Mouse (Mus musculus): Measurements from ENCODE around the gene Atoh8. TPM values are rescaled to one million over a fixed set of nuclear protein-coding genes. Genes with fewer than 3 reads are reported as not detected.

Atoh8 gene
- polyA plus RNA-seq, 1 experiment from 2014 or later = 3.1 TPM

- no peaks in the 10 kb centered on the region for H3K4me1 ChIP-seq (replicated peaks; ENCODE audit: control insufficient read depth, insufficient read depth, low read length)
- WGBS = 89% methylated on average over 4 of the region's 4 CpGs
- H3K9me3 ChIP-seq (ENCODE audit: control insufficient read depth, low read length) = no peaks in the 10 kb centered on the region
- H3K36me3 ChIP-seq (ENCODE audit: control insufficient read depth, insufficient read depth, low read length) = no peaks in the 10 kb centered on the region
- no peak overlapping the region for H3K9ac ChIP-seq (ENCODE audit: low read depth, low read length)
- no peak for DNase-seq (ENCODE audit: low spot score)
- no peak overlapping the region for H3K4me2 ChIP-seq
- H3K27me3 ChIP-seq (replicated peaks; ENCODE audit: control insufficient read depth, insufficient read depth, low read length) = 0 out of 2 replicates have a peak, but pooled peaks cover 2% of the 10 kb centered on the region
- no peak overlapping the region for H3K27ac ChIP-seq (ENCODE audit: low read depth, low read length)
- no peak overlapping the region for H3K4me3 ChIP-seq (ENCODE audit: low read depth, low read length)
- ATAC-seq (replicated peaks; ENCODE audit: low FRiP score) = no peak
These were observed 14.6 kb upstream of the Atoh8 start for GRCm38 (mm10) chr6:72249981-72250380.

- Histone ChIP-seq H3K36me3 (ENCODE audit: control insufficient read depth, insufficient read depth, low read length) (no peaks in the 10 kb centered on the region), H3K4me1 (replicated peaks; ENCODE audit: control insufficient read depth, insufficient read depth, low read length) (no peaks in the 10 kb centered on the region), H3K27ac (ENCODE audit: low read depth, low read length) (no peak overlapping the region), H3K4me2 (no peak overlapping the region), H3K9ac (ENCODE audit: low read depth, low read length) (no peak overlapping the region), H3K9me3 (ENCODE audit: control insufficient read depth, low read length) (no peaks in the 10 kb centered on the region), H3K27me3 (replicated peaks; ENCODE audit: control insufficient read depth, insufficient read depth, low read length) (0 out of 2 replicates have a peak, but pooled peaks cover 2% of the 10 kb centered on the region), H3K4me3 (ENCODE audit: low read depth, low read length) (no peak overlapping the region)
- DNase-seq (ENCODE audit: low spot score) (no peak), ATAC-seq (replicated peaks; ENCODE audit: low FRiP score) (no peak)
- WGBS = 76% methylated on average over 15 of the region's 15 CpGs
These were observed 13.0 kb upstream of the Atoh8 start for GRCm38 (mm10) chr6:72248150-72248914.

GRCm38 (mm10) chr6:72246303-72246702, 10.9 kb upstream of the Atoh8 start:
- no peaks in the 10 kb centered on the region for H3K36me3 ChIP-seq (ENCODE audit: control insufficient read depth, insufficient read depth, low read length)
- no peak overlapping the region for H3K27ac ChIP-seq (ENCODE audit: low read depth, low read length)
- H3K9me3 ChIP-seq (ENCODE audit: control insufficient read depth, low read length) = no peaks in the 10 kb centered on the region
- no peak for ATAC-seq (replicated peaks; ENCODE audit: low FRiP score)
- no peak overlapping the region for H3K4me2 ChIP-seq
- peaks cover 13% of the 10 kb centered on the region for H3K27me3 ChIP-seq (replicated peaks; ENCODE audit: control insufficient read depth, insufficient read depth, low read length)
- no peak overlapping the region for H3K9ac ChIP-seq (ENCODE audit: low read depth, low read length)
- H3K4me3 ChIP-seq (ENCODE audit: low read depth, low read length) = no peak overlapping the region
- DNase-seq (ENCODE audit: low spot score) = no peak
- H3K4me1 ChIP-seq (replicated peaks; ENCODE audit: control insufficient read depth, insufficient read depth, low read length) = no peaks in the 10 kb centered on the region
- 57% methylated on average over 6 of the region's 6 CpGs for WGBS

GRCm38 (mm10) chr6:72244569-72245285, 9.3 kb upstream of the Atoh8 start:
- H3K27ac ChIP-seq (ENCODE audit: low read depth, low read length) = no peak overlapping the region
- no peaks in the 10 kb centered on the region for H3K4me1 ChIP-seq (replicated peaks; ENCODE audit: control insufficient read depth, insufficient read depth, low read length)
- H3K9me3 ChIP-seq (ENCODE audit: control insufficient read depth, low read length) = no peaks in the 10 kb centered on the region
- DNase-seq (ENCODE audit: low spot score) (no peak), ATAC-seq (replicated peaks; ENCODE audit: low FRiP score) (no peak)
- no peak overlapping the region for H3K4me2 ChIP-seq
- H3K27me3 ChIP-seq (replicated peaks; ENCODE audit: control insufficient read depth, insufficient read depth, low read length) = peaks cover 17% of the 10 kb centered on the region
- H3K4me3 ChIP-seq (ENCODE audit: low read depth, low read length) = no peak overlapping the region
- 64% methylated on average over 20 of the region's 20 CpGs for WGBS
- no peaks in the 10 kb centered on the region for H3K36me3 ChIP-seq (ENCODE audit: control insufficient read depth, insufficient read depth, low read length)
- H3K9ac ChIP-seq (ENCODE audit: low read depth, low read length) = no peak overlapping the region

GRCm38 (mm10) chr6:72244144-72244549, 8.8 kb upstream of the Atoh8 start:
- DNase-seq (ENCODE audit: low spot score) (no peak), ATAC-seq (replicated peaks; ENCODE audit: low FRiP score) (no peak)
- H3K4me2 ChIP-seq = no peak overlapping the region
- 43% methylated on average over 9 of the region's 9 CpGs for WGBS
- H3K9ac ChIP-seq (ENCODE audit: low read depth, low read length) = no peak overlapping the region
- no peaks in the 10 kb centered on the region for H3K9me3 ChIP-seq (ENCODE audit: control insufficient read depth, low read length)
- H3K27me3 ChIP-seq (replicated peaks; ENCODE audit: control insufficient read depth, insufficient read depth, low read length) = peaks cover 22% of the 10 kb centered on the region
- no peak overlapping the region for H3K27ac ChIP-seq (ENCODE audit: low read depth, low read length)
- no peak overlapping the region for H3K4me3 ChIP-seq (ENCODE audit: low read depth, low read length)
- no peaks in the 10 kb centered on the region for H3K36me3 ChIP-seq (ENCODE audit: control insufficient read depth, insufficient read depth, low read length)
- H3K4me1 ChIP-seq (replicated peaks; ENCODE audit: control insufficient read depth, insufficient read depth, low read length) = no peaks in the 10 kb centered on the region

- H3K27me3 ChIP-seq (replicated peaks; ENCODE audit: control insufficient read depth, insufficient read depth, low read length) = peaks cover 36% of the 10 kb centered on the region
- no peak overlapping the region for H3K9ac ChIP-seq (ENCODE audit: low read depth, low read length)
- DNase-seq (ENCODE audit: low spot score) (no peak), ATAC-seq (replicated peaks; ENCODE audit: low FRiP score) (no peak)
- 79% methylated on average over 13 of the region's 13 CpGs for WGBS
- no peak overlapping the region for H3K4me3 ChIP-seq (ENCODE audit: low read depth, low read length)
- no peak overlapping the region for H3K27ac ChIP-seq (ENCODE audit: low read depth, low read length)
- no peak overlapping the region for H3K4me2 ChIP-seq
- H3K36me3 ChIP-seq (ENCODE audit: control insufficient read depth, insufficient read depth, low read length) = no peaks in the 10 kb centered on the region
- H3K4me1 ChIP-seq (replicated peaks; ENCODE audit: control insufficient read depth, insufficient read depth, low read length) = no peaks in the 10 kb centered on the region
- H3K9me3 ChIP-seq (ENCODE audit: control insufficient read depth, low read length) = no peaks in the 10 kb centered on the region
These were observed 7.3 kb upstream of the Atoh8 start for GRCm38 (mm10) chr6:72242532-72243320.

GRCm38 (mm10) chr6:72241843-72242154, 6.4 kb upstream of the Atoh8 start:
- Histone ChIP-seq H3K27ac (ENCODE audit: low read depth, low read length) (no peak overlapping the region), H3K4me2 (no peak overlapping the region), H3K27me3 (replicated peaks; ENCODE audit: control insufficient read depth, insufficient read depth, low read length) (peaks cover 39% of the 10 kb centered on the region), H3K36me3 (ENCODE audit: control insufficient read depth, insufficient read depth, low read length) (no peaks in the 10 kb centered on the region), H3K9ac (ENCODE audit: low read depth, low read length) (no peak overlapping the region), H3K4me1 (replicated peaks; ENCODE audit: control insufficient read depth, insufficient read depth, low read length) (no peaks in the 10 kb centered on the region), H3K9me3 (ENCODE audit: control insufficient read depth, low read length) (no peaks in the 10 kb centered on the region), H3K4me3 (ENCODE audit: low read depth, low read length) (no peak overlapping the region)
- DNase-seq (ENCODE audit: low spot score) = no peak
- ATAC-seq (replicated peaks; ENCODE audit: low FRiP score) = no peak
- 29% methylated on average over 8 of the region's 8 CpGs for WGBS

GRCm38 (mm10) chr6:72241133-72241842, 5.9 kb upstream of the Atoh8 start:
- no peaks in the 10 kb centered on the region for H3K4me1 ChIP-seq (replicated peaks; ENCODE audit: control insufficient read depth, insufficient read depth, low read length)
- H3K27ac ChIP-seq (ENCODE audit: low read depth, low read length) = no peak overlapping the region
- ATAC-seq (replicated peaks; ENCODE audit: low FRiP score) = no peak
- H3K36me3 ChIP-seq (ENCODE audit: control insufficient read depth, insufficient read depth, low read length) = no peaks in the 10 kb centered on the region
- no peaks in the 10 kb centered on the region for H3K9me3 ChIP-seq (ENCODE audit: control insufficient read depth, low read length)
- WGBS = 12% methylated on average over 8 of the region's 8 CpGs
- no peak for DNase-seq (ENCODE audit: low spot score)
- H3K4me3 ChIP-seq (ENCODE audit: low read depth, low read length) = no peak overlapping the region
- H3K4me2 ChIP-seq = no peak overlapping the region
- H3K27me3 ChIP-seq (replicated peaks; ENCODE audit: control insufficient read depth, insufficient read depth, low read length) = peaks cover 44% of the 10 kb centered on the region
- no peak overlapping the region for H3K9ac ChIP-seq (ENCODE audit: low read depth, low read length)
